Mouse (Mus musculus): ENCODE results near the gene Tet3. TPM values are rescaled to one million over a fixed set of nuclear protein-coding genes. Genes with fewer than 3 reads are reported as not detected.

Gene Tet3
- polyA plus RNA-seq, 1 experiment = 21.1 TPM

- Histone ChIP-seq H3K36me3 (ENCODE audit: control insufficient read depth, insufficient read depth, low read length) (peaks cover 6% of the 10 kb centered on the region), H3K27me3 (ENCODE audit: control insufficient read depth, insufficient read depth, low read length) (no peaks in the 10 kb centered on the region), H3K27ac (ENCODE audit: insufficient read depth, low read length) (no peak overlapping the region), H3K4me1 (ENCODE audit: control insufficient read depth, insufficient read depth, insufficient read length) (peaks cover 22% of the 10 kb centered on the region), H3K4me3 (ENCODE audit: extremely low read depth, insufficient read depth, insufficient read length) (no peak overlapping the region)
- 87% methylated on average over 5 of the region's 5 CpGs for WGBS
- no peak for DNase-seq (ENCODE audit: low read depth in 1 of 2, low spot score in 2 of 2)
- TF ChIP-seq CTCF (IDR thresholded peaks at IDR 0.05; ENCODE audit: extremely low read depth, insufficient read depth, insufficient read length, insufficient replicate concordance) (no peak), POLR2A (IDR thresholded peaks at IDR 0.05; ENCODE audit: low read depth, low read length) (no peak)
These were observed 23.7 kb downstream of the Tet3 start for GRCm38 (mm10) chr6:83435174-83435573.

- no peak for DNase-seq (ENCODE audit: low read depth in 1 of 2, low spot score in 2 of 2)
- Histone ChIP-seq H3K4me3 (ENCODE audit: extremely low read depth, insufficient read depth, insufficient read length) (no peak overlapping the region), H3K27ac (ENCODE audit: insufficient read depth, low read length) (no peak overlapping the region), H3K27me3 (ENCODE audit: control insufficient read depth, insufficient read depth, low read length) (no peaks in the 10 kb centered on the region), H3K4me1 (ENCODE audit: control insufficient read depth, insufficient read depth, insufficient read length) (peaks cover 19% of the 10 kb centered on the region), H3K36me3 (ENCODE audit: control insufficient read depth, insufficient read depth, low read length) (peaks cover 8% of the 10 kb centered on the region)
- TF ChIP-seq POLR2A (IDR thresholded peaks at IDR 0.05; ENCODE audit: low read depth, low read length) (no peak), CTCF (IDR thresholded peaks at IDR 0.05; ENCODE audit: extremely low read depth, insufficient read depth, insufficient read length, insufficient replicate concordance) (no peak)
- 82% methylated on average over 4 of the region's 4 CpGs for WGBS
These were observed 25.3 kb downstream of the Tet3 start for GRCm38 (mm10) chr6:83433546-83433945.

GRCm38 (mm10) chr6:83432966-83433365 is 25.9 kb downstream of the Tet3 start:
- Histone ChIP-seq H3K27ac (ENCODE audit: insufficient read depth, low read length) (no peak overlapping the region), H3K36me3 (ENCODE audit: control insufficient read depth, insufficient read depth, low read length) (peaks cover 9% of the 10 kb centered on the region), H3K4me3 (ENCODE audit: extremely low read depth, insufficient read depth, insufficient read length) (no peak overlapping the region), H3K27me3 (ENCODE audit: control insufficient read depth, insufficient read depth, low read length) (no peaks in the 10 kb centered on the region), H3K4me1 (ENCODE audit: control insufficient read depth, insufficient read depth, insufficient read length) (peaks cover 25% of the 10 kb centered on the region)
- no peak for TF ChIP-seq POLR2A (IDR thresholded peaks at IDR 0.05; ENCODE audit: low read depth, low read length)
- no peak for TF ChIP-seq CTCF (IDR thresholded peaks at IDR 0.05; ENCODE audit: extremely low read depth, insufficient read depth, insufficient read length, insufficient replicate concordance)
- WGBS = 84% methylated on average over 7 of the region's 7 CpGs
- no peak for DNase-seq (ENCODE audit: low read depth in 1 of 2, low spot score in 2 of 2)

- no peak for DNase-seq (ENCODE audit: low read depth in 1 of 2, low spot score in 2 of 2)
- WGBS = 67% methylated on average over 5 of the region's 5 CpGs
- Histone ChIP-seq H3K27ac (ENCODE audit: insufficient read depth, low read length) (peak overlapping the region; percentile 72), H3K4me3 (ENCODE audit: extremely low read depth, insufficient read depth, insufficient read length) (no peak overlapping the region), H3K36me3 (ENCODE audit: control insufficient read depth, insufficient read depth, low read length) (peaks cover 12% of the 10 kb centered on the region), H3K4me1 (ENCODE audit: control insufficient read depth, insufficient read depth, insufficient read length) (peaks cover 12% of the 10 kb centered on the region; the same call in 1 of the 2 replicates), H3K27me3 (ENCODE audit: control insufficient read depth, insufficient read depth, low read length) (no peaks in the 10 kb centered on the region)
- TF ChIP-seq CTCF (IDR thresholded peaks at IDR 0.05; ENCODE audit: extremely low read depth, insufficient read depth, insufficient read length, insufficient replicate concordance) = no peak
- no peak for TF ChIP-seq POLR2A (IDR thresholded peaks at IDR 0.05; ENCODE audit: low read depth, low read length)
These were observed 30.7 kb downstream of the Tet3 start for GRCm38 (mm10) chr6:83427968-83428731.

- peaks cover 12% of the 10 kb centered on the region; the same call in 1 of the 2 replicates for H3K4me1 ChIP-seq (ENCODE audit: control insufficient read depth, insufficient read depth, insufficient read length)
- DNase-seq (ENCODE audit: low read depth in 1 of 2, low spot score in 2 of 2) = no peak
- peaks cover 11% of the 10 kb centered on the region; the same call in 1 of the 2 replicates for H3K36me3 ChIP-seq (ENCODE audit: control insufficient read depth, insufficient read depth, low read length)
- no peaks in the 10 kb centered on the region for H3K27me3 ChIP-seq (ENCODE audit: control insufficient read depth, insufficient read depth, low read length)
- TF ChIP-seq CTCF (IDR thresholded peaks at IDR 0.05; ENCODE audit: extremely low read depth, insufficient read depth, insufficient read length, insufficient replicate concordance) (no peak), POLR2A (IDR thresholded peaks at IDR 0.05; ENCODE audit: low read depth, low read length) (no peak)
- no peak overlapping the region for H3K4me3 ChIP-seq (ENCODE audit: extremely low read depth, insufficient read depth, insufficient read length)
- 90% methylated on average over 6 of the region's 6 CpGs for WGBS
- H3K27ac ChIP-seq (ENCODE audit: insufficient read depth, low read length) = no peak overlapping the region
These were observed 31.4 kb downstream of the Tet3 start for GRCm38 (mm10) chr6:83427512-83427911.

- H3K27ac ChIP-seq (ENCODE audit: insufficient read depth, low read length) = no peak overlapping the region
- WGBS = 95% methylated on average over 3 of the region's 3 CpGs
- H3K27me3 ChIP-seq (ENCODE audit: control insufficient read depth, insufficient read depth, low read length) = no peaks in the 10 kb centered on the region
- no peak overlapping the region for H3K4me3 ChIP-seq (ENCODE audit: extremely low read depth, insufficient read depth, insufficient read length)
- H3K36me3 ChIP-seq (ENCODE audit: control insufficient read depth, insufficient read depth, low read length) = peaks cover 10% of the 10 kb centered on the region; the same call in 1 of the 2 replicates
- H3K4me1 ChIP-seq (ENCODE audit: control insufficient read depth, insufficient read depth, insufficient read length) = peaks cover 16% of the 10 kb centered on the region; the same call in 1 of the 2 replicates
- no peak for TF ChIP-seq CTCF (IDR thresholded peaks at IDR 0.05; ENCODE audit: extremely low read depth, insufficient read depth, insufficient read length, insufficient replicate concordance)
- TF ChIP-seq POLR2A (IDR thresholded peaks at IDR 0.05; ENCODE audit: low read depth, low read length) = no peak
- DNase-seq (ENCODE audit: low read depth in 1 of 2, low spot score in 2 of 2) = no peak
These were observed 32.3 kb downstream of the Tet3 start for GRCm38 (mm10) chr6:83426576-83426975.

- peaks cover 18% of the 10 kb centered on the region; the same call in 1 of the 2 replicates for H3K4me1 ChIP-seq (ENCODE audit: control insufficient read depth, insufficient read depth, insufficient read length)
- no peak for DNase-seq (ENCODE audit: low read depth in 1 of 2, low spot score in 2 of 2)
- TF ChIP-seq CTCF (IDR thresholded peaks at IDR 0.05; ENCODE audit: extremely low read depth, insufficient read depth, insufficient read length, insufficient replicate concordance) (no peak), POLR2A (IDR thresholded peaks at IDR 0.05; ENCODE audit: low read depth, low read length) (no peak)
- no peak overlapping the region for H3K4me3 ChIP-seq (ENCODE audit: extremely low read depth, insufficient read depth, insufficient read length)
- H3K36me3 ChIP-seq (ENCODE audit: control insufficient read depth, insufficient read depth, low read length) = peaks cover 8% of the 10 kb centered on the region; the same call in 1 of the 2 replicates
- H3K27me3 ChIP-seq (ENCODE audit: control insufficient read depth, insufficient read depth, low read length) = no peaks in the 10 kb centered on the region
- 86% methylated on average over 4 of the region's 4 CpGs for WGBS
- H3K27ac ChIP-seq (ENCODE audit: insufficient read depth, low read length) = no peak overlapping the region
These were observed 34.9 kb downstream of the Tet3 start for GRCm38 (mm10) chr6:83424053-83424404.
